Mouse (Mus musculus) kidney, embryonic 16.5 days (tissue): ENCODE data around the gene Ap4b1. TPM values are rescaled to one million over a fixed set of nuclear protein-coding genes. Genes with fewer than 3 reads are reported as not detected.

Experiments
- ATAC-seq: fragments of 200-750 bp; cut with Nextera tagmentation; 2 replicates; pipeline ENCODE4 v1.8.0; 2017; ENCODE audit warnings: moderate TSS enrichment; ENCODE audit not compliant: low FRiP score, low TSS enrichment
- H3K27ac ChIP-seq: fragments of 300-500 bp; sonication (generic); 2 replicates; pipeline ENCODE4 v1.5.1; 2014; ENCODE audit warnings: low read length
- H3K27me3 ChIP-seq: fragments of 300-500 bp; sonication (generic); 2 replicates; pipeline ENCODE4 v1.6.1; 2014; ENCODE audit warnings: low read length, control low read depth, mixed read lengths; ENCODE audit not compliant: insufficient read depth
- H3K36me3 ChIP-seq: fragments of 300-500 bp; sonication (generic); 2 replicates; pipeline ENCODE4 v1.6.1; 2014; ENCODE audit warnings: low read length, control low read depth, mixed read lengths; ENCODE audit not compliant: insufficient read depth
- H3K4me1 ChIP-seq: fragments of 300-500 bp; sonication (generic); 2 replicates; pipeline ENCODE4 v1.6.1; 2014; ENCODE audit warnings: low read length, control low read depth, mixed read lengths; ENCODE audit not compliant: insufficient read depth
- H3K4me2 ChIP-seq: fragments of 300-500 bp; sonication (generic); replicated peaks from 2 replicates; pipeline ENCODE4 v1.6.1; 2014; ENCODE audit warnings: low read depth, low read length
- H3K4me3 ChIP-seq: fragments of 300-500 bp; sonication (generic); 2 replicates; pipeline ENCODE4 v1.5.1; 2014; ENCODE audit warnings: mild to moderate bottlenecking, low read length
- H3K9ac ChIP-seq: fragments of 300-500 bp; sonication (generic); replicated peaks from 2 replicates; pipeline ENCODE4 v1.6.1; 2014; ENCODE audit warnings: low read length
- H3K9me3 ChIP-seq: fragments of 300-500 bp; sonication (generic); 2 replicates; pipeline ENCODE4 v1.6.1; 2016; ENCODE audit warnings: low read length, control low read depth
- WGBS: fragments of 180-500 bp; shearing (Covaris S2); extraction: QIAGEN DNeasy Blood & Tissue Kit; methylation state at CpG from one replicate; pipeline ENCODE4 v1.1.7; 2014; 5-methylcytosine and 5-hydroxymethylcytosine counted together
- polyA plus RNA-seq: library from polyadenylated mRNA; unstranded; fragments of >200 nt; fragmentation: Nextera tagmentation; extraction: Ambion mirVana; gene quantifications from 2 replicates; pipeline ENCODE4 v1.2.1, GENCODE M21; 2015

Ap4b1 gene
- polyA plus RNA-seq, 1 experiment from 2014 or later, result 22.8 TPM

- 69% methylated on average over 1 of the region's 1 CpGs for WGBS
- H3K4me2 ChIP-seq, result no peak overlapping the region
- no peak overlapping the region for H3K27ac ChIP-seq
- H3K4me3 ChIP-seq, result no peak overlapping the region
- H3K9me3 ChIP-seq, result no peaks in the 10 kb centered on the region
- H3K9ac ChIP-seq, result no peak overlapping the region
- no peaks in the 10 kb centered on the region for H3K36me3 ChIP-seq
- H3K27me3 ChIP-seq, result no peaks in the 10 kb centered on the region
- H3K4me1 ChIP-seq, result peaks cover 22% of the 10 kb centered on the region
- no peak for ATAC-seq
Observed at GRCm38 (mm10) chr3:103792566-103792965, 16.8 kb upstream of the Ap4b1 start.

- Histone ChIP-seq H3K36me3 (no peaks in the 10 kb centered on the region), H3K9me3 (no peaks in the 10 kb centered on the region), H3K4me2 (no peak overlapping the region), H3K4me3 (no peak overlapping the region), H3K27me3 (no peaks in the 10 kb centered on the region), H3K27ac (no peak overlapping the region), H3K4me1 (peaks cover 5% of the 10 kb centered on the region; the same call in 1 of the 2 replicates), H3K9ac (no peak overlapping the region)
- ATAC-seq, result no peak
- 72% methylated on average over 2 of the region's 2 CpGs for WGBS
Observed at GRCm38 (mm10) chr3:103796389-103796788, 12.9 kb upstream of the Ap4b1 start.

GRCm38 (mm10) chr3:103799507-103799906 is 9.8 kb upstream of the Ap4b1 start:
- ATAC-seq, result no peak
- Histone ChIP-seq H3K9me3 (no peaks in the 10 kb centered on the region), H3K4me1 (no peaks in the 10 kb centered on the region), H3K36me3 (peaks cover 14% of the 10 kb centered on the region), H3K27ac (no peak overlapping the region), H3K27me3 (no peaks in the 10 kb centered on the region), H3K4me2 (no peak overlapping the region), H3K9ac (no peak overlapping the region), H3K4me3 (no peak overlapping the region)
- WGBS, result 79% methylated on average over 2 of the region's 2 CpGs

GRCm38 (mm10) chr3:103801631-103802531 is 7.4 kb upstream of the Ap4b1 start:
- no peak overlapping the region for H3K4me3 ChIP-seq
- peak overlapping the region; percentile 53 for H3K27ac ChIP-seq
- H3K36me3 ChIP-seq, result peaks cover 26% of the 10 kb centered on the region
- H3K4me1 ChIP-seq, result no peaks in the 10 kb centered on the region
- H3K9ac ChIP-seq, result no peak overlapping the region
- no peaks in the 10 kb centered on the region for H3K27me3 ChIP-seq
- no peaks in the 10 kb centered on the region for H3K9me3 ChIP-seq
- WGBS, result 60% methylated on average over 10 of the region's 10 CpGs
- no peak overlapping the region for H3K4me2 ChIP-seq
- peak; percentile 82 for ATAC-seq

- no peak for ATAC-seq
- Histone ChIP-seq H3K36me3 (peaks cover 28% of the 10 kb centered on the region), H3K9ac (no peak overlapping the region), H3K4me1 (peaks cover 2% of the 10 kb centered on the region), H3K4me2 (no peak overlapping the region), H3K27ac (peak overlapping the region; percentile 56; the same call in 1 of the 2 replicates), H3K27me3 (no peaks in the 10 kb centered on the region), H3K9me3 (no peaks in the 10 kb centered on the region), H3K4me3 (no peak overlapping the region)
- WGBS, result 82% methylated on average over 8 of the region's 8 CpGs
Observed at GRCm38 (mm10) chr3:103802861-103803260, 6.5 kb upstream of the Ap4b1 start.

- no peak overlapping the region for H3K9ac ChIP-seq
- no peaks in the 10 kb centered on the region for H3K9me3 ChIP-seq
- H3K27ac ChIP-seq, result no peak overlapping the region
- H3K27me3 ChIP-seq, result no peaks in the 10 kb centered on the region
- no peak overlapping the region for H3K4me2 ChIP-seq
- no peak overlapping the region for H3K4me3 ChIP-seq
- peaks cover 28% of the 10 kb centered on the region for H3K36me3 ChIP-seq
- peaks cover 16% of the 10 kb centered on the region for H3K4me1 ChIP-seq
- no peak for ATAC-seq
- 84% methylated on average over 1 of the region's 1 CpGs for WGBS
Observed at GRCm38 (mm10) chr3:103805671-103806070, 3.6 kb upstream of the Ap4b1 start.

GRCm38 (mm10) chr3:103809799-103810150 is 455 bp downstream of the Ap4b1 start:
- Histone ChIP-seq H3K4me2 (peak overlapping the region; percentile 76), H3K9me3 (no peaks in the 10 kb centered on the region), H3K4me1 (peaks cover 16% of the 10 kb centered on the region), H3K36me3 (peaks cover 17% of the 10 kb centered on the region), H3K27me3 (no peaks in the 10 kb centered on the region), H3K9ac (peak overlapping the region; percentile 93), H3K27ac (peak overlapping the region; percentile 95), H3K4me3 (peak overlapping the region; percentile 93)
- 4% methylated on average over 14 of the region's 14 CpGs for WGBS
- ATAC-seq, result peak; percentile 60

- peaks cover 20% of the 10 kb centered on the region for H3K36me3 ChIP-seq
- H3K4me2 ChIP-seq, result no peak overlapping the region
- H3K27me3 ChIP-seq, result no peaks in the 10 kb centered on the region
- H3K27ac ChIP-seq, result no peak overlapping the region
- no peaks in the 10 kb centered on the region for H3K9me3 ChIP-seq
- no peak overlapping the region for H3K9ac ChIP-seq
- ATAC-seq, result no peak
- peaks cover 16% of the 10 kb centered on the region for H3K4me1 ChIP-seq
- WGBS, result 89% methylated on average over 6 of the region's 6 CpGs
- H3K4me3 ChIP-seq, result no peak overlapping the region
Observed at GRCm38 (mm10) chr3:103810967-103811366, 1.6 kb downstream of the Ap4b1 start.

- Histone ChIP-seq H3K27ac (no peak overlapping the region), H3K4me1 (no peaks in the 10 kb centered on the region), H3K4me2 (no peak overlapping the region), H3K9me3 (no peaks in the 10 kb centered on the region), H3K36me3 (peaks cover 3% of the 10 kb centered on the region; the same call in 1 of the 2 replicates), H3K9ac (no peak overlapping the region), H3K4me3 (no peak overlapping the region), H3K27me3 (no peaks in the 10 kb centered on the region)
- no peak for ATAC-seq
Observed at GRCm38 (mm10) chr3:103827548-103827947, 18.2 kb downstream of the Ap4b1 start.

GRCm38 (mm10) chr3:103829036-103829435 is 19.7 kb downstream of the Ap4b1 start:
- H3K9ac ChIP-seq, result no peak overlapping the region
- H3K27ac ChIP-seq, result no peak overlapping the region
- no peak overlapping the region for H3K4me3 ChIP-seq
- 81% methylated on average over 3 of the region's 3 CpGs for WGBS
- no peaks in the 10 kb centered on the region for H3K9me3 ChIP-seq
- H3K36me3 ChIP-seq, result no peaks in the 10 kb centered on the region
- ATAC-seq, result no peak
- no peaks in the 10 kb centered on the region for H3K4me1 ChIP-seq
- no peaks in the 10 kb centered on the region for H3K27me3 ChIP-seq
- H3K4me2 ChIP-seq, result no peak overlapping the region
